In the genomic region with DNA sequence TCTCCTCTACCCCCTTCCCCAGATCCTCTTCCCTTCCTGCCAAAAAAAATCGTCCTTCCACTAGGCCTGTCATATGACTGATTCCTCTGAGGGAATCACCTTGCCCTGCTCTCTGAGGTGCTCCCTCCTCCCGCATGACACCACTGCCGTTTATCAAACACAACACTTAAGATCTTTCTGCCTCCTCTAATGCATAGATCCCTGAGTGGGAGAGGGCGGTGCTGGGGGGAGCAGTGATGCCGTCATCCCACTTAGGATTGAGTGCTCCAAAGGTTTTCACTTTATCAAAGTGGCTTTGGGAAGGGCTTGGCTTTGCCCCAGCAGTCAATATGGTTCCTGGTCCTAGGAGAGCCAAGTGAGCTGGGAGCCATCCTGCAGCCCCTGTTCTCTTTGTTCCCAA, we compare ENCODE assay signal across 19 mouse cellular contexts.
A peak's percentile ranks its signal among the peaks of the same experiment; 100 is the strongest.
DNase-seq lines count a peak whose midpoint lies in the region; ATAC-seq and TF ChIP-seq lines count a peak whose summit lies in the region.
"Had no signal": no experiment of that assay in that cellular context is flagged by ENCODE, and none has a peak within 500 bp of the region (broad histone marks: within the 10 kb centered on the region; RNA-seq: fewer than 3 reads in every experiment).

No protein-coding gene starts in this region.

- no peaks in the 10 kb centered on the region for H3K9me3 ChIP-seq in heart, embryonic 10.5 days
- no peaks in the 10 kb centered on the region for H3K9me3 ChIP-seq in ES-E14 (ENCODE audit: control insufficient read depth, insufficient read depth, low read depth, low read length)
- H3K9me3 ChIP-seq in midbrain, embryonic 10.5 days (replicated peaks), result no peaks in the 10 kb centered on the region
- H3K9me3 ChIP-seq: embryonic facial prominence, embryonic 15.5 days; forebrain, embryonic 10.5 days; hindbrain, embryonic 13.5 days had no signal

- WGBS in heart, embryonic 10.5 days, result 41% methylated on average over 5 of the region's 5 CpGs
- 80% methylated on average over 5 of the region's 5 CpGs for WGBS in midbrain, embryonic 10.5 days

- no peaks in the 10 kb centered on the region for H3K27me3 ChIP-seq in heart, embryonic 10.5 days (ENCODE audit: insufficient read depth, poor library complexity, severe bottlenecking)
- no peaks in the 10 kb centered on the region for H3K27me3 ChIP-seq in midbrain, embryonic 10.5 days (ENCODE audit: low read depth, poor library complexity, severe bottlenecking)
- H3K27me3 ChIP-seq: embryonic facial prominence, embryonic 15.5 days; hindbrain, embryonic 13.5 days had no signal

- H3K9ac ChIP-seq in ES-E14 (ENCODE audit: insufficient read depth, low read depth, low read length, poor library complexity, severe bottlenecking), result peak overlapping the region; percentile 35; the same call in 1 of the 2 replicates
- H3K9ac ChIP-seq: embryonic facial prominence, embryonic 15.5 days; hindbrain, embryonic 13.5 days had no signal

- no peaks in the 10 kb centered on the region for H3K36me3 ChIP-seq in heart, embryonic 10.5 days
- no peaks in the 10 kb centered on the region for H3K36me3 ChIP-seq in ES-E14 (ENCODE audit: control insufficient read depth, insufficient read depth, low read length, poor library complexity, severe bottlenecking)
- peaks cover 20% of the 10 kb centered on the region; the same call in 1 of the 2 replicates for H3K36me3 ChIP-seq in midbrain, embryonic 10.5 days

- peak; percentile 92 for DNase-seq in heart, adult 11 months
- DNase-seq in heart, embryonic 10.5 days (ENCODE audit: low spot score), result no peak
- DNase-seq in lung, postnatal 10 days, result peak; percentile 16
- no peak for DNase-seq in lung, postnatal 36 days
- no peak for DNase-seq in ES-E14 (ENCODE audit: low read depth, low spot score)
- DNase-seq in midbrain, embryonic 10.5 days (ENCODE audit: low spot score), result no peak
- DNase-seq: adrenal gland, postnatal 10 days; cerebellum, adult 11 months; embryo, embryonic 11 days; gastrocnemius, postnatal 10 days; kidney, adult 11 months; kidney, adult 9 months had no signal

- H3K4me3 ChIP-seq in heart, embryonic 10.5 days, result no peak overlapping the region
- H3K4me3 ChIP-seq in ES-E14 (ENCODE audit: insufficient read depth in 1 of 2, low read depth in 1 of 2, low read length in 2 of 2, poor library complexity in 1 of 2, severe bottlenecking in 1 of 2), result 0 out of 4 replicates have a peak overlapping the region, but pooled peaks of 1 of the 2 experiments have one; percentile 4
- H3K4me3 ChIP-seq in midbrain, embryonic 10.5 days, result no peak overlapping the region
- H3K4me3 ChIP-seq: embryonic facial prominence, embryonic 15.5 days; erythroblast, embryonic 14.5 days; forebrain, embryonic 10.5 days; hindbrain, embryonic 13.5 days had no signal

- peaks cover 23% of the 10 kb centered on the region for H3K4me1 ChIP-seq in heart, embryonic 10.5 days
- H3K4me1 ChIP-seq in ES-E14 (ENCODE audit: control insufficient read depth in 2 of 2, insufficient read depth in 2 of 2, low read length in 2 of 2, poor library complexity in 1 of 2), result peaks cover 2 to 25% of the 10 kb centered on the region in 2 experiments; a peak in 2 of 4 replicates
- H3K4me1 ChIP-seq in midbrain, embryonic 10.5 days, result peaks cover 11% of the 10 kb centered on the region

- in situ Hi-C loops in ES-E14 (cut with MboI; ENCODE audit: low sequenced_read_pairs in 2 of 2, unreplicated experiment in 2 of 2), result loop anchor here in 1 of 2 experiments (10.0 kb wide), 1 partner anchor 119 kb away; a partner anchor contains a TSS

- H3K27ac ChIP-seq in heart, embryonic 10.5 days, result no peak overlapping the region
- peak overlapping the region; percentile 96; the same call in 1 of the 2 replicates for H3K27ac ChIP-seq in ES-E14 (ENCODE audit: insufficient read depth, low read depth, low read length, poor library complexity, severe bottlenecking)
- no peak overlapping the region for H3K27ac ChIP-seq in midbrain, embryonic 10.5 days (replicated peaks)
- H3K27ac ChIP-seq: embryonic facial prominence, embryonic 15.5 days; forebrain, embryonic 10.5 days; hindbrain, embryonic 13.5 days; hindbrain, postnatal 0 days had no signal

- ATAC-seq in megakaryocyte progenitor cell, adult 5-6 weeks (replicated peaks; ENCODE audit: poor library complexity), result no peak
- ATAC-seq: forebrain, embryonic 14.5 days; hindbrain, postnatal 0 days had no signal

TF ChIP-seq in ES-E14, 5 proteins besides CTCF, POLR2A, EP300 and RAD21:
- TF ChIP-seq ZC3H11A (IDR thresholded peaks at IDR 0.05; ENCODE audit: borderline replicate concordance, low read depth, low read length) (no peak), ZNF384 (IDR thresholded peaks at IDR 0.05; ENCODE audit: low read depth, low read length) (no peak), MAFK (IDR thresholded peaks at IDR 0.05; ENCODE audit: insufficient read depth, low read depth, low read length) (no peak), HCFC1 (IDR thresholded peaks at IDR 0.05; ENCODE audit: borderline replicate concordance, insufficient read depth, low read length) (no peak)

Comparison
In these comparisons a context has a peak if more than half of its experiments do, and no peak if none do; other contexts are left out.
1. DNase-seq: peak in heart, adult 11 months (single experiment) and lung, postnatal 10 days (single experiment); none in heart, embryonic 10.5 days (single experiment), lung, postnatal 36 days (single experiment), ES-E14 (single experiment) and midbrain, embryonic 10.5 days (single experiment).